ENCODE assay signal across 14 mouse cellular contexts in the genomic region with DNA sequence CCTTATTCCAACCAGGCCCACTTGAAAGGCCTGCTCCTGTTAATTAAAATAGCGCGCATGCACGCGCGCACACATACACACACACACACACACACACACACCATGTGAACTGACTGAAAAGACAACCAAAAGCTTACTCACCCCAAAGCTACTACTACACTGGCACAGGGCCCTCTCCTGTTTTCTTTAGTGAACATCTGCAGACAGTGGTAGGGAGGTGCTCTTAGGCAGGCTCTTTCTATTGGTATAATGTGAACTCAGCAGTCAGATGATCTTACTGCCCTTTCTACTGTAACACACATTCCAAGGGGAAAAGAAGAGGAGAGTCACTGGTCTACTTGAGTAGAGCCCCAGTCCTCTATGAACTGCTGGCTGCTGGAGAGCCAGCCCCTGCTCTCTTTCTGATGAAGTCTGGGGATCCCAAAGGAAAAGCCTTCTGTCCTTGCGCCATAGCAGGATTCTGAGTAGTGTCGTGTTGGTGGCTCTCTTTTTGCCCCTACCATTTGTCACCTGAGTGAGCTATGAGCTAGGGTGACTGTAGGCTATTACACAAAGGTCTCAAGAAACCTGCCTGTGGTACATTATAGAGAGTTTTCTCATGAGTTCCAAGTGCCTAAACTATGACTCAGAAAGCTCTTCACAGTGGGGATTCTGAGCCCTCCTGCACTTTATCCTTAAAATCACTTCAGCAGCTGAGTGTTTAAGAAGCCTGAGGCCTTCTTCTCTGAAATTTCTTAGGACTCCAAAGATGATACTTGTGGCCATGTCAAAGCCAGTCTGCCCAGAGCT. TPM values are rescaled to one million over a fixed set of nuclear protein-coding genes. Genes with fewer than 3 reads are reported as not detected.
A peak's percentile ranks its signal among the peaks of the same experiment; 100 is the strongest.
DNase-seq lines count a peak whose midpoint lies in the region; ATAC-seq and TF ChIP-seq lines count a peak whose summit lies in the region.
"Had no signal": no experiment of that assay in that cellular context is flagged by ENCODE, and none has a peak within 500 bp of the region (broad histone marks: within the 10 kb centered on the region; RNA-seq: fewer than 3 reads in every experiment).

No protein-coding gene starts in this region.

- no peaks in the 10 kb centered on the region for H3K9me3 ChIP-seq in lung, embryonic 16.5 days (ENCODE audit: control insufficient read depth, low read length)
- H3K9me3 ChIP-seq in embryonic facial prominence, embryonic 12.5 days: no peaks in the 10 kb centered on the region

- H3K9ac ChIP-seq in lung, embryonic 16.5 days (ENCODE audit: low read length): no peak overlapping the region
- H3K9ac ChIP-seq in embryonic facial prominence, embryonic 12.5 days: no peak overlapping the region

- H3K27me3 ChIP-seq in lung, embryonic 16.5 days (ENCODE audit: control insufficient read depth, insufficient read depth, low read depth, low read length): no peaks in the 10 kb centered on the region
- no peaks in the 10 kb centered on the region for H3K27me3 ChIP-seq in embryonic facial prominence, embryonic 12.5 days

- H3K4me1 ChIP-seq in lung, embryonic 16.5 days (replicated peaks; ENCODE audit: control insufficient read depth, insufficient read depth, low read length): peaks cover 32% of the 10 kb centered on the region
- peaks cover 80% of the 10 kb centered on the region for H3K4me1 ChIP-seq in embryonic facial prominence, embryonic 12.5 days

- peak overlapping the region; percentile 11; the same call in 1 of the 2 replicates for H3K4me3 ChIP-seq in gastrocnemius, adult 2 months
- H3K4me3 ChIP-seq in lung, embryonic 16.5 days (ENCODE audit: low read length): no peak overlapping the region
- no peak overlapping the region for H3K4me3 ChIP-seq in embryonic facial prominence, embryonic 12.5 days

- intact Hi-C loops in gastrocnemius, adult 2 months (cut with DNase I): no loop called here

- DNase-seq in gastrocnemius, adult 2 months: no peak
- no peak for DNase-seq in gastrocnemius, postnatal 25 days
- DNase-seq in lung, adult 18-20 months: no peak
- peak; percentile 23 for DNase-seq in yolk sac, embryonic 10.5 days (ENCODE audit: low spot score)
- DNase-seq in layer of hippocampus, adult 11-12 months (ENCODE audit: low spot score): no peak
- no peak for DNase-seq in spleen, postnatal 4 days (ENCODE audit: low spot score in 2 of 2)
- DNase-seq: B cell, adult 2 months; cerebellum, postnatal 10 days; lung, postnatal 36 days; thymus, postnatal 36 days had no signal

- no peak for TF ChIP-seq CTCF in gastrocnemius, adult 2 months (IDR thresholded peaks at IDR 0.05)

- 76% methylated on average over 7 of the region's 7 CpGs for WGBS in lung, embryonic 16.5 days
- WGBS in embryonic facial prominence, embryonic 12.5 days: 72% methylated on average over 7 of the region's 7 CpGs

- ATAC-seq in lung, embryonic 16.5 days (ENCODE audit: low read depth): no peak
- no peak for ATAC-seq in embryonic facial prominence, embryonic 12.5 days (ENCODE audit: insufficient number of reproducible peaks, insufficient read depth, low FRiP score, low TSS enrichment)
- ATAC-seq: forebrain, embryonic 14.5 days had no signal

- peak overlapping the region; percentile 89 for H3K27ac ChIP-seq in gastrocnemius, adult 2 months
- H3K27ac ChIP-seq in lung, embryonic 16.5 days (ENCODE audit: low read length): peak overlapping the region; percentile 45
- H3K27ac ChIP-seq in embryonic facial prominence, embryonic 12.5 days: peak overlapping the region; percentile 61

- no peak overlapping the region for H3K4me2 ChIP-seq in lung, embryonic 16.5 days (ENCODE audit: low read depth, low read length)
- H3K4me2 ChIP-seq in embryonic facial prominence, embryonic 12.5 days (replicated peaks): no peak overlapping the region
- H3K4me2 ChIP-seq: midbrain, embryonic 11.5 days had no signal

- H3K36me3 ChIP-seq in lung, embryonic 16.5 days (ENCODE audit: control insufficient read depth, insufficient read depth, low read length): no peaks in the 10 kb centered on the region
- H3K36me3 ChIP-seq in embryonic facial prominence, embryonic 12.5 days: 0 out of 2 replicates have a peak, but pooled peaks cover 4% of the 10 kb centered on the region

RNA-seq across cellular contexts. Expression of a gene that starts 45.9 kb away (rescaled TPM):
- 10 to 100 TPM; 39.6 to 41.5 TPM for total RNA-seq in gastrocnemius, adult 2 months (2021)
- total RNA-seq in gastrocnemius, postnatal 25 days (2021): 10 to 100 TPM; 30.7 to 34.6 TPM
- 119 and 128 TPM in 2 replicates for polyA plus RNA-seq in lung, embryonic 16.5 days (2015; fragmentation: Nextera tagmentation; extraction: Ambion mirVana)
- 105 and 112 TPM in 2 replicates for polyA plus RNA-seq in embryonic facial prominence, embryonic 12.5 days (2016; fragmentation: Nextera tagmentation; extraction: Ambion mirVana)
